ENCODE assay signal across 14 mouse cellular contexts in genomic region chr11:58947306-58947705, GRCm38 (mm10). TPM values are rescaled to one million over a fixed set of nuclear protein-coding genes. Genes with fewer than 3 reads are reported as not detected.
DNase-seq lines count a peak whose midpoint lies in the region; ATAC-seq and TF ChIP-seq lines count a peak whose summit lies in the region.
"Had no signal": no experiment of that assay in that cellular context is flagged by ENCODE, and none has a peak within 500 bp of the region (broad histone marks: within the 10 kb centered on the region; RNA-seq: fewer than 3 reads in every experiment).

No protein-coding gene starts in this region.

- no peak for TF ChIP-seq CTCF in left cerebral cortex, adult 2 months (IDR thresholded peaks at IDR 0.05)

- intact Hi-C loops in left cerebral cortex, adult 2 months (cut with DNase I), result no loop called here
- intact Hi-C loops in left cerebral cortex, postnatal 25 days (cut with DNase I), result no loop called here
- intact Hi-C loops in gastrocnemius, postnatal 36 days (cut with DNase I), result no loop called here

- no peak overlapping the region; the same call in 1 of the 2 replicates for H3K4me3 ChIP-seq in left cerebral cortex, adult 2 months
- peak overlapping the region; percentile 70; the same call in 1 of the 2 replicates for H3K4me3 ChIP-seq in forebrain, embryonic 13.5 days
- H3K4me3 ChIP-seq in hindbrain, embryonic 16.5 days (ENCODE audit: low read length), result peak overlapping the region; percentile 57
- H3K4me3 ChIP-seq in neural tube, embryonic 14.5 days (ENCODE audit: low read depth, low read length), result peak overlapping the region; percentile 51

- H3K27ac ChIP-seq in left cerebral cortex, adult 2 months, result peak overlapping the region; percentile 89
- H3K27ac ChIP-seq in forebrain, embryonic 13.5 days, result peak overlapping the region; percentile 100
- H3K27ac ChIP-seq in hindbrain, embryonic 16.5 days (ENCODE audit: low read depth, low read length), result peak overlapping the region; percentile 96
- H3K27ac ChIP-seq in neural tube, embryonic 14.5 days (ENCODE audit: low read depth, low read length), result peak overlapping the region; percentile 95

- no peaks in the 10 kb centered on the region for H3K9me3 ChIP-seq in forebrain, embryonic 13.5 days (replicated peaks)
- no peaks in the 10 kb centered on the region for H3K9me3 ChIP-seq in hindbrain, embryonic 16.5 days (ENCODE audit: control insufficient read depth, low read length)
- H3K9me3 ChIP-seq in neural tube, embryonic 14.5 days (ENCODE audit: control insufficient read depth, low read length), result no peaks in the 10 kb centered on the region

- DNase-seq in left cerebral cortex, adult 2 months (ENCODE audit: extremely low spot score in 1 of 2, low spot score in 2 of 2), result no peak
- DNase-seq in left cerebral cortex, postnatal 25 days (ENCODE audit: low spot score in 2 of 2), result no peak
- no peak for DNase-seq in heart, postnatal 4 days
- DNase-seq in gastrocnemius, postnatal 36 days, result no peak
- DNase-seq: adrenal gland, adult 2 months; heart, adult 11 months; heart, postnatal 14 days; kidney, postnatal 14 days; lung, adult 18-20 months had no signal

- H3K27me3 ChIP-seq in forebrain, embryonic 13.5 days, result no peaks in the 10 kb centered on the region
- no peaks in the 10 kb centered on the region for H3K27me3 ChIP-seq in hindbrain, embryonic 16.5 days (replicated peaks; ENCODE audit: control insufficient read depth, insufficient read depth, low read length)
- H3K27me3 ChIP-seq in neural tube, embryonic 14.5 days (ENCODE audit: control insufficient read depth, insufficient read depth, low read length), result no peaks in the 10 kb centered on the region

- peak overlapping the region; percentile 73 for H3K9ac ChIP-seq in forebrain, embryonic 13.5 days
- peak overlapping the region; percentile 71; the same call in 1 of the 2 replicates for H3K9ac ChIP-seq in hindbrain, embryonic 16.5 days (ENCODE audit: low read depth, low read length)
- H3K9ac ChIP-seq in neural tube, embryonic 14.5 days (replicated peaks; ENCODE audit: low read depth, low read length), result peak overlapping the region; percentile 53

- ATAC-seq in forebrain, embryonic 13.5 days, result no peak
- no peak for ATAC-seq in hindbrain, embryonic 16.5 days
- no peak for ATAC-seq in neural tube, embryonic 14.5 days (ENCODE audit: low read depth)
- ATAC-seq: Patski had no signal

- peaks cover 31% of the 10 kb centered on the region for H3K4me1 ChIP-seq in forebrain, embryonic 13.5 days
- H3K4me1 ChIP-seq in hindbrain, embryonic 16.5 days (ENCODE audit: control insufficient read depth, insufficient read depth, low read depth, low read length), result peaks cover 16% of the 10 kb centered on the region
- H3K4me1 ChIP-seq in neural tube, embryonic 14.5 days (ENCODE audit: control insufficient read depth, insufficient read depth, low read length), result peaks cover 19% of the 10 kb centered on the region

- peak overlapping the region; percentile 70 for H3K4me2 ChIP-seq in forebrain, embryonic 13.5 days
- H3K4me2 ChIP-seq in hindbrain, embryonic 16.5 days (ENCODE audit: low read length), result peak overlapping the region; percentile 68
- peak overlapping the region; percentile 45 for H3K4me2 ChIP-seq in neural tube, embryonic 14.5 days (ENCODE audit: low read depth, low read length)

- 83% methylated on average over 3 of the region's 3 CpGs for WGBS in forebrain, embryonic 13.5 days
- 78% methylated on average over 3 of the region's 3 CpGs for WGBS in hindbrain, embryonic 16.5 days
- 83% methylated on average over 3 of the region's 3 CpGs for WGBS in neural tube, embryonic 14.5 days

- H3K36me3 ChIP-seq in forebrain, embryonic 13.5 days (ENCODE audit: poor library complexity, severe bottlenecking), result no peaks in the 10 kb centered on the region
- H3K36me3 ChIP-seq in hindbrain, embryonic 16.5 days (ENCODE audit: control insufficient read depth, insufficient read depth, low read length), result no peaks in the 10 kb centered on the region
- no peaks in the 10 kb centered on the region for H3K36me3 ChIP-seq in neural tube, embryonic 14.5 days (ENCODE audit: control insufficient read depth, insufficient read depth, low read length)

RNA-seq across cellular contexts. Expression of gene Hist3h2ba, which starts 1.4 kb away (rescaled TPM):
- 10 to 100 TPM; 88.5 to 98.9 TPM for total RNA-seq in left cerebral cortex, adult 2 months (2021)
- 100 to 1,000 TPM in 1 of 2 experiments, 10 to 100 TPM in 1; 90.4 to 111 TPM for total RNA-seq in left cerebral cortex, postnatal 25 days (2021)
- polyA plus RNA-seq in forebrain, embryonic 13.5 days (2015; fragmentation: Nextera tagmentation; extraction: Ambion mirVana), result 315 and 321 TPM in 2 replicates
- 249 and 250 TPM in 2 replicates for polyA plus RNA-seq in hindbrain, embryonic 16.5 days (2015; fragmentation: Nextera tagmentation; extraction: Ambion mirVana)
- 115 and 117 TPM in 2 replicates for polyA plus RNA-seq in neural tube, embryonic 14.5 days (2014; fragmentation: Nextera tagmentation; extraction: Ambion mirVana)
- total RNA-seq in heart, postnatal 4 days (2021), result 10 to 100 TPM; 21.8 to 22.6 TPM
- 1 to 10 TPM; 1.1 to 1.5 TPM for total RNA-seq in gastrocnemius, postnatal 36 days (2021)

RNA-seq across cellular contexts. Expression of gene Hist3h2a, which starts 7.2 kb away (rescaled TPM):
- 10 to 100 TPM; 55.5 to 59.1 TPM for total RNA-seq in left cerebral cortex, adult 2 months (2021)
- 10 to 100 TPM; 62.2 to 64.8 TPM for total RNA-seq in left cerebral cortex, postnatal 25 days (2021)
- polyA plus RNA-seq in forebrain, embryonic 13.5 days (2015; fragmentation: Nextera tagmentation; extraction: Ambion mirVana), result 126 and 132 TPM in 2 replicates
- 85.3 and 89.6 TPM in 2 replicates for polyA plus RNA-seq in hindbrain, embryonic 16.5 days (2015; fragmentation: Nextera tagmentation; extraction: Ambion mirVana)
- 80.7 and 98.2 TPM in 2 replicates for polyA plus RNA-seq in neural tube, embryonic 14.5 days (2014; fragmentation: Nextera tagmentation; extraction: Ambion mirVana)
- 10 to 100 TPM; 46.8 to 50.0 TPM for total RNA-seq in heart, postnatal 4 days (2021)
- total RNA-seq in gastrocnemius, postnatal 36 days (2021), result 10 to 100 TPM in 1 of 2 experiments, 1 to 10 TPM in 1; 9.5 to 10.5 TPM

RNA-seq across cellular contexts. Expression of gene Trim17, which starts 7.2 kb away (rescaled TPM):
- total RNA-seq in left cerebral cortex, adult 2 months (2021), result 1 to 10 TPM; 4.8 to 4.9 TPM
- total RNA-seq in left cerebral cortex, postnatal 25 days (2021), result 1 to 10 TPM; 5.4 TPM
- polyA plus RNA-seq in forebrain, embryonic 13.5 days (2015; fragmentation: Nextera tagmentation; extraction: Ambion mirVana), result 0.96 and 1.3 TPM in 2 replicates
- polyA plus RNA-seq in hindbrain, embryonic 16.5 days (2015; fragmentation: Nextera tagmentation; extraction: Ambion mirVana), result 1.1 and 1.8 TPM in 2 replicates
- 0.80 and 1.5 TPM in 2 replicates for polyA plus RNA-seq in neural tube, embryonic 14.5 days (2014; fragmentation: Nextera tagmentation; extraction: Ambion mirVana)
- under 1 TPM in 1 of 2 experiments, not detected in 1; 0.10 TPM for total RNA-seq in heart, postnatal 4 days (2021)
- total RNA-seq in gastrocnemius, postnatal 36 days (2021), result under 1 TPM; 0.13 to 0.17 TPM

RNA-seq across cellular contexts. Expression of gene Rnf187, which starts 8.6 kb away (rescaled TPM):
- total RNA-seq in left cerebral cortex, adult 2 months (2021), result 100 to 1,000 TPM; 445 to 469 TPM
- 100 to 1,000 TPM; 480 to 498 TPM for total RNA-seq in left cerebral cortex, postnatal 25 days (2021)
- polyA plus RNA-seq in forebrain, embryonic 13.5 days (2015; fragmentation: Nextera tagmentation; extraction: Ambion mirVana), result 368 and 373 TPM in 2 replicates
- polyA plus RNA-seq in hindbrain, embryonic 16.5 days (2015; fragmentation: Nextera tagmentation; extraction: Ambion mirVana), result 563 and 570 TPM in 2 replicates
- 661 and 689 TPM in 2 replicates for polyA plus RNA-seq in neural tube, embryonic 14.5 days (2014; fragmentation: Nextera tagmentation; extraction: Ambion mirVana)
- total RNA-seq in heart, postnatal 4 days (2021), result 100 to 1,000 TPM; 161 to 165 TPM
- total RNA-seq in gastrocnemius, postnatal 36 days (2021), result 10 to 100 TPM; 86.9 to 96.5 TPM

RNA-seq across cellular contexts. Expression of gene Btnl10, which starts 29.6 kb away (rescaled TPM):
- not detected for total RNA-seq in left cerebral cortex, adult 2 months (2021)
- total RNA-seq in left cerebral cortex, postnatal 25 days (2021), result not detected
- not detected in 2 replicates for polyA plus RNA-seq in forebrain, embryonic 13.5 days (2015; fragmentation: Nextera tagmentation; extraction: Ambion mirVana)
- not detected in 2 replicates for polyA plus RNA-seq in hindbrain, embryonic 16.5 days (2015; fragmentation: Nextera tagmentation; extraction: Ambion mirVana)
- polyA plus RNA-seq in neural tube, embryonic 14.5 days (2014; fragmentation: Nextera tagmentation; extraction: Ambion mirVana), result not detected in 2 replicates
- total RNA-seq in heart, postnatal 4 days (2021), result not detected
- not detected for total RNA-seq in gastrocnemius, postnatal 36 days (2021)
- total RNA-seq: heart, postnatal 14 days; left cerebral cortex, postnatal 14 days had no signal
- polyA plus RNA-seq: adrenal gland, adult 2 months; Patski had no signal

Comparison
In these comparisons a context has a peak if more than half of its experiments do, and no peak if none do; other contexts are left out.
1. RNA of gene Hist3h2ba, which starts 1.4 kb away (total RNA-seq): 90.4 to 111 TPM in left cerebral cortex, postnatal 25 days, 88.5 to 98.9 TPM in left cerebral cortex, adult 2 months and 21.8 to 22.6 TPM in heart, postnatal 4 days; 1.1 to 1.5 TPM in gastrocnemius, postnatal 36 days; every median in the first group is over 4 times any median in the second.
2. RNA of gene Hist3h2a, which starts 7.2 kb away (total RNA-seq): 62.2 to 64.8 TPM in left cerebral cortex, postnatal 25 days, 55.5 to 59.1 TPM in left cerebral cortex, adult 2 months and 46.8 to 50.0 TPM in heart, postnatal 4 days; 9.5 to 10.5 TPM in gastrocnemius, postnatal 36 days; every median in the first group is over 4 times any median in the second.
3. RNA of gene Trim17, which starts 7.2 kb away (total RNA-seq): 5.4 TPM in left cerebral cortex, postnatal 25 days and 4.8 to 4.9 TPM in left cerebral cortex, adult 2 months; 0.13 to 0.17 TPM in gastrocnemius, postnatal 36 days and 0.10 TPM in heart, postnatal 4 days; every median in the first group is over 4 times any median in the second.
4. Peak in every context shown above with its lines, with median percentiles within 50 percentile points of each other: H3K27ac ChIP-seq, H3K4me2 ChIP-seq and H3K9ac ChIP-seq.